Mouse (Mus musculus) central nervous system, embryonic 11.5 days (tissue): ENCODE data around the gene D430041D05Rik. TPM values are rescaled to one million over a fixed set of nuclear protein-coding genes. Genes with fewer than 3 reads are reported as not detected.

Experiments used
- polyA plus RNA-seq: library from polyadenylated mRNA; depleted of rRNA; stranded (reverse); fragments of >200 nt; gene quantifications from 2 replicates; pipeline ENCODE4 v1.2.3, GENCODE M21; 2012; rRNA removed

D430041D05Rik gene
- 2.2 and 2.7 TPM in 2 replicates for polyA plus RNA-seq

DNA sequence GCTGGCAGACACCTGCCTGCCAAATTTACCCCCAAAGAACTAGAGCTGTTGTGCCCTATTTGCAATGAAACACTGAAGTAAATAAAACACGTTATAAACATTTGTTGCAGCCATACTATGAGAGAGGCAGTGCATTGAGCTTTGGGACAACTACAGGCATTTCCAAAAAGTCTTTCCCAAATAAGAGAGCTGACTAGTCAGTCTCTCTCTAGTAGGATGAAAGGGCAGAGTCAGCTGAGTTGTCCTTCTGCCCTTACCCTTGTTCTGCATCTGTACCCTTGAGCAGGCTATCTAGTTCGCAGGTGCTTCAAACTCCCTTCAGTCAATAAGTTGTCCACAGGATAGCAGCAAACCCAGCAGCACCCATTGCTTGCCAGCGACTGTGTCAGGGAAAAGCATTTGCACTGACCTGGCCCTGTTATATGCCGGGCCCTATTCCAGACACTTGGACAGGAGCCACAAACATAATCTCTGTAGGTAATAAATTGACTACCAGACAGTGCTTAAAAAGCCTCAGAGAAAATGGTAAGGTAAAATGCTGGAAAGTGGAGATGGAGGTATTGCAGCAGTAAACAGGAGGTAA is at the start of gene D430041D05Rik:
Gene D430041D05Rik, minus strand, starts transcription at position 51 of the 583 bp plus-strand sequence.

DNA sequence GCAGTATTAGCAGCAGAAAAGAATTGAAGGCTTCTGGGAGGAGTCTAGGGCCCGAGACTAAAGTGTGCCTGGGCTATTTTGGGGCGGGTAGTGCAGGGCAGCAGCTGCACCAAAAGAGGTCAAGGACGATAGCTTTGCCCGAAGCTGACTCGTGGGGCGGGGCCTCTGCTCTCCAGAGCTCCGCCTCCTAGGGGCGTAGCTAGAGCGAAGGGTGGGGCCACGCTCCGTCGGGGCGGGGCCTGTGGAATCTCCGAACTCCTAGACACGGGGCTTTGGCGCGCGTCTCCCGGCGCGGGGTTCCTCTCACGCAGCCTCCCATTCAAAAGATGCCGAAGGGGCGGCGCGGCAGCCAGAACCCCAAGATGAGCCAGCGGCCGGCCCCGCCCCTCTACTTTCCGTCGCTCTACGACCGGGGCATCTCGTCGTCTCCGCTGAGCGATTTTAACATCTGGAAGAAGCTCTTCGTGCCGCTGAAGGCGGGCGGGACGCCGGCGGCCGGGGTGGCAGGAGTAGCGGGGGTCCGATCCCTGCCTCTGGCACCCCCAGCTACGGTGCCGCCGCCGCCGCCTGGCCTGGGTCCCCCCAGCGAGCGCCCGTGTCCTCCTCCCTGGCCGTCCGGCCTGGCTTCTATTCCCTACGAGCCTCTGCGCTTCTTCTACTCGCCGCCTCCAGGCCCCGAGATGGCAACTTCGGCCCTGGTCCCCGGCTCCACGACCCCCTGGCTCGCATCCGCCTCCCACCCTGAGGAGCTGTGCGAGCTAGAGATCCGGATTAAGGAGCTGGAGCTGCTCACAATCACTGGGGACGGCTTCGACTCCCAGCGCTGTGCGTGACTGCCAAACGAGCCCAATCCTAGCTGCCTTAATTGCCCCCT is 288.1 kb downstream of the D430041D05Rik start, which contains the start of gene A930018P22Rik:
Gene A930018P22Rik, plus strand, starts transcription at position 265 of the 874 bp plus-strand sequence.

GRCm38 (mm10) chr2:104095741-104096213 is 315.0 kb downstream of the D430041D05Rik start, which contains the start of gene Cd59a:
Gene Cd59a (plus strand): TSS chr2:104095801.

Other genes starting within 250 kb of the D430041D05Rik start
- gene Hipk3, start 83.4 kb upstream of the D430041D05Rik start, polyA plus RNA-seq, result 9.8 and 21.4 TPM in 2 replicates
- gene Cstf3, start 179.5 kb upstream of the D430041D05Rik start, polyA plus RNA-seq, result 52.8 and 69.8 TPM in 2 replicates